Mouse (Mus musculus) embryonic facial prominence, embryonic 12.5 days (tissue): ENCODE data around the gene Hmgb2. TPM values are rescaled to one million over a fixed set of nuclear protein-coding genes. Genes with fewer than 3 reads are reported as not detected.
"Not testable (repeated sequence)": the region's sequence is repeated elsewhere in the genome, so short reads cannot be mapped to it uniquely, and the experiment has no call there.

ENCODE experiments used
- ATAC-seq: fragments of 200-750 bp; cut with Nextera tagmentation; 2 replicates; pipeline ENCODE4 v1.8.0; 2017; ENCODE audit not compliant: insufficient number of reproducible peaks, insufficient read depth, low FRiP score, low TSS enrichment
- H3K27ac ChIP-seq: fragments of 300-500 bp; sonication (generic); 2 replicates; pipeline ENCODE4 v1.5.1; 2016; ENCODE audit warnings: mild to moderate bottlenecking
- H3K27me3 ChIP-seq: fragments of 300-500 bp; sonication (generic); 2 replicates; pipeline ENCODE4 v1.6.1; 2016; ENCODE audit warnings: mild to moderate bottlenecking, moderate library complexity
- H3K36me3 ChIP-seq: fragments of 300-500 bp; sonication (generic); 2 replicates; pipeline ENCODE4 v1.6.1; 2016; ENCODE audit warnings: mild to moderate bottlenecking
- H3K4me1 ChIP-seq: fragments of 300-500 bp; sonication (generic); 2 replicates; pipeline ENCODE4 v1.6.1; 2016
- H3K4me2 ChIP-seq: fragments of 300-500 bp; sonication (generic); replicated peaks from 2 replicates; pipeline ENCODE4 v1.6.1; 2016; ENCODE audit warnings: mild to moderate bottlenecking, moderate library complexity
- H3K4me3 ChIP-seq: fragments of 300-500 bp; sonication (generic); 2 replicates; pipeline ENCODE4 v1.5.1; 2016; ENCODE audit warnings: mild to moderate bottlenecking
- H3K9ac ChIP-seq: fragments of 300-500 bp; sonication (generic); 2 replicates; pipeline ENCODE4 v1.6.1; 2016; ENCODE audit warnings: mild to moderate bottlenecking, moderate library complexity
- H3K9me3 ChIP-seq: fragments of 300-500 bp; sonication (generic); 2 replicates; pipeline ENCODE4 v1.6.1; 2016; ENCODE audit warnings: mild to moderate bottlenecking, moderate library complexity
- WGBS: fragments of 180-500 bp; shearing (Covaris S2); methylation state at CpG from one replicate; pipeline ENCODE4 v1.1.7; 2016; 5-methylcytosine and 5-hydroxymethylcytosine counted together
- polyA plus RNA-seq: library from polyadenylated mRNA; unstranded; fragments of >200 nt; fragmentation: Nextera tagmentation; extraction: Ambion mirVana; gene quantifications from 2 replicates; pipeline ENCODE4 v1.2.1, GENCODE M21; 2016

Gene Hmgb2
- polyA plus RNA-seq, 1 experiment from 2014 or later: 455 TPM

GRCm38 (mm10) chr8:57512141-57513056, 692 bp downstream of the Hmgb2 start:
- peak; percentile 35; the same call in 1 of the 2 replicates for ATAC-seq
- under 1% methylated on average over 55 of the region's 96 CpGs for WGBS
- peaks cover 8% of the 10 kb centered on the region; the same call in 1 of the 2 replicates for H3K36me3 ChIP-seq

GRCm38 (mm10) chr8:57513178-57513661, 1.5 kb downstream of the Hmgb2 start:
- H3K27ac ChIP-seq: peak overlapping the region; percentile 100; the same call in 1 of the 2 replicates
- H3K27me3 ChIP-seq, H3K36me3 ChIP-seq, ATAC-seq, H3K9me3 ChIP-seq, H3K4me1 ChIP-seq: not testable (repeated sequence)
- H3K4me2 ChIP-seq: peak overlapping the region; percentile 61
- H3K4me3 ChIP-seq: peak overlapping the region; percentile 83
- peak overlapping the region; percentile 98 for H3K9ac ChIP-seq
- WGBS: 15% methylated on average over 10 of the region's 10 CpGs

More at GRCm38 (mm10) chr8:57512141-57513056, 692 bp downstream of the Hmgb2 start:
- Histone ChIP-seq H3K27ac (peak overlapping the region; percentile 100), H3K4me3 (peak overlapping the region; percentile 83), H3K4me2 (peak overlapping the region; percentile 61), H3K9me3 (no peaks in the 10 kb centered on the region), H3K27me3 (no peaks in the 10 kb centered on the region), H3K4me1 (peaks cover 5% of the 10 kb centered on the region; the same call in 1 of the 2 replicates), H3K9ac (peak overlapping the region; percentile 98)

DNA sequence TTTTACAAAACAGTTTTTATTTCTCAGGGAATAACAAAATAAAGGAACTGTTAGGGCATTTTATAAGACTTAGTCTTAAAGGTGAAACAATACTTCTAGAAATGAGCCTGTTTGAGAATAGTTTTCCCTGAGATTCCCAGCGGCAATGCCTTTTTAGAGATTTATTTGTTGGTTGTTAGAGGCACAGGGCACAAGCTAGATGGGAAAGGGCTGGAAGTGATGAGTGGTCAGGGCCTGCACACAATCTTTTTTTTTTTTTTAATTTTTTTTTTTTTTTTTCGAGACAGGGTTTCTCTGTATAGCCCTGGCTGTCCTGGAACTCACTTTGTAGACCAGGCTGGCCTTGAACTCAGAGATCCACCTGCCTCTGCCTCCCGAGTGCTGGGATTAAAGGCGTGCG, 5.0 kb downstream of the Hmgb2 start:
- peaks cover 12% of the 10 kb centered on the region; the same call in 1 of the 2 replicates for H3K36me3 ChIP-seq
- WGBS: 85% methylated on average over 5 of the region's 5 CpGs
- not testable (repeated sequence) for H3K9ac ChIP-seq, H3K27ac ChIP-seq, H3K4me2 ChIP-seq, H3K4me3 ChIP-seq, H3K4me1 ChIP-seq, ATAC-seq, H3K27me3 ChIP-seq, H3K9me3 ChIP-seq

- no peaks in the 10 kb centered on the region for H3K9me3 ChIP-seq
- H3K27ac ChIP-seq: no peak overlapping the region
- no peak overlapping the region for H3K4me2 ChIP-seq
- ATAC-seq: no peak
- 88% methylated on average over 3 of the region's 3 CpGs for WGBS
- H3K27me3 ChIP-seq: no peaks in the 10 kb centered on the region
- peaks cover 12% of the 10 kb centered on the region; the same call in 1 of the 2 replicates for H3K36me3 ChIP-seq
- H3K4me1 ChIP-seq: peaks cover 5% of the 10 kb centered on the region; the same call in 1 of the 2 replicates
- H3K9ac ChIP-seq: no peak overlapping the region
- H3K4me3 ChIP-seq: no peak overlapping the region
Measured at GRCm38 (mm10) chr8:57517723-57518122, 6.0 kb downstream of the Hmgb2 start.

DNA sequence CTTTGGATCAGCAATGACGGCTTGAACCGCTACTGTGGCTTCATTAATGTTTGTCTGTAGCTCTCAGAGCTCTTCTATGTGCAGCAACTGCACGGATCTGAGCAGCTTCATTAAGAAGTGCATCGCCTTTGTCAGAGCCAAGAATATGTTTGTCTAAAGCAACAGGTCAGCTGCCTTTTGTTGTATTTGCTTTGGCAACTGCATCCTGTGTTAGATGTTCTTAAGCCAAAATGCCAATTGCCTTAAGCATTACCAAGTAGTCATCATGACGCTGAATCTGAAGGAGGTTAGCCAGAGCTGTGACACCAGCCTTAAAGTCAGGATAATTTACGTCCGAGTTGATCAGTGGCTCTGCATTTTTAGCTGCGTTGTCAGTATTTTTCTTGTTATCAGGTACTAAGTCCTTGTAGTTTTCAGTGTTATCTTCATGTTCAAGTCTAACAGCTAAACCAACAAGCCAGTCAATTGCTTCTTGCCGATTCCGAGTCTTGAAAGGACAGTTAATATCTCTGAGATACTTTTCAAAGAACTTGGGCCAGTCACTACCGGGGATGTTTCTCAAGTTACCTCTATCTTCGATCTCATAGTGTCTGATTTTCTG, 8.6 kb downstream of the Hmgb2 start:
- H3K27ac ChIP-seq: no peak overlapping the region
- 89% methylated on average over 12 of the region's 12 CpGs for WGBS
- H3K36me3 ChIP-seq: peaks cover 12% of the 10 kb centered on the region; the same call in 1 of the 2 replicates
- no peak overlapping the region for H3K4me2 ChIP-seq
- no peak overlapping the region for H3K9ac ChIP-seq
- H3K27me3 ChIP-seq: no peaks in the 10 kb centered on the region
- ATAC-seq: no peak
- H3K4me1 ChIP-seq: no peaks in the 10 kb centered on the region
- H3K9me3 ChIP-seq: no peaks in the 10 kb centered on the region
- H3K4me3 ChIP-seq: no peak overlapping the region

- Histone ChIP-seq H3K4me2 (no peak overlapping the region), H3K27ac (no peak overlapping the region), H3K4me1 (no peaks in the 10 kb centered on the region), H3K27me3 (no peaks in the 10 kb centered on the region), H3K4me3 (no peak overlapping the region), H3K36me3 (0 out of 2 replicates have a peak, but pooled peaks cover 6% of the 10 kb centered on the region), H3K9ac (no peak overlapping the region), H3K9me3 (no peaks in the 10 kb centered on the region)
- no peak for ATAC-seq
- WGBS: 91% methylated on average over 1 of the region's 1 CpGs
Measured at GRCm38 (mm10) chr8:57528036-57528435, 16.3 kb downstream of the Hmgb2 start.

- H3K9ac ChIP-seq: no peak overlapping the region
- no peaks in the 10 kb centered on the region for H3K27me3 ChIP-seq
- H3K4me2 ChIP-seq: no peak overlapping the region
- no peak for ATAC-seq
- no peaks in the 10 kb centered on the region for H3K9me3 ChIP-seq
- no peak overlapping the region for H3K27ac ChIP-seq
- WGBS: 91% methylated on average over 13 of the region's 13 CpGs
- H3K4me3 ChIP-seq: no peak overlapping the region
- no peaks in the 10 kb centered on the region for H3K4me1 ChIP-seq
- H3K36me3 ChIP-seq: peaks cover 10% of the 10 kb centered on the region; the same call in 1 of the 2 replicates
Measured at GRCm38 (mm10) chr8:57530238-57530637, 18.5 kb downstream of the Hmgb2 start.

DNA sequence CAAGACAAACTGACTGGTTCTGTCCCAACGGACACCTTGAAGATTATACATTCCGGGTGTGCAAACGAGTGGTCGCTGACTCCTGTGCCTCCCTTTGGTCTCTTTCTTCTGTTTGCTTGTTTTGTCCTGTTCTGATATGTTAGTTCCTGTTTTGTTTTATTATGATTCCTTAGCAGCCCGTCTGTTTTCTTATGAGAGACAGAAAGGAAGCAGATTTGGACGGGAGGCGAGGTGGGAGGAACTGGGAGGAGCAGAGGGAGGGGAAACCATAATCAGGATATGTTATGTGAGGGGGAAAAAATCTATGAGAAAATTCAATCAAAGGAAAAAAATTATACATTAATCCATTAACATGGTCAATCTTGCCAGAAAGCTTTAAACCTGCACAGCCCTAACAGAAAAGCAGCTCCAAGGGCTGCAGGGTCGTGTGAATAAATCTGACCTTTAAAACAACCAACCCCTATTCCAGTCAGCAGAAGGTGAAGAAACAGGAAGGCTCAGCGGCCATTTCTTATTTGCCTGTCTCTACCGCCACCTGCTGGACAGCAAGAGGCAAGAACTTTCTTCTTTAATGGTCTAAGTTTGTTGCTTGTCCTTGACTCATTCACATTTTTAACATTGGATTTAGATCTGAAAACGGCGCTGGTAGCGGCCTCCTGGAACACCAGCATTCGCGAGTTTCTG, 19.1 kb downstream of the Hmgb2 start:
- H3K9me3 ChIP-seq: no peaks in the 10 kb centered on the region
- no peak overlapping the region for H3K4me3 ChIP-seq
- H3K4me1 ChIP-seq: no peaks in the 10 kb centered on the region
- H3K9ac ChIP-seq: no peak overlapping the region
- peaks cover 15% of the 10 kb centered on the region for H3K36me3 ChIP-seq
- no peak overlapping the region for H3K27ac ChIP-seq
- no peak for ATAC-seq
- WGBS: 31% methylated on average over 15 of the region's 15 CpGs
- H3K27me3 ChIP-seq: no peaks in the 10 kb centered on the region
- H3K4me2 ChIP-seq: no peak overlapping the region

DNA sequence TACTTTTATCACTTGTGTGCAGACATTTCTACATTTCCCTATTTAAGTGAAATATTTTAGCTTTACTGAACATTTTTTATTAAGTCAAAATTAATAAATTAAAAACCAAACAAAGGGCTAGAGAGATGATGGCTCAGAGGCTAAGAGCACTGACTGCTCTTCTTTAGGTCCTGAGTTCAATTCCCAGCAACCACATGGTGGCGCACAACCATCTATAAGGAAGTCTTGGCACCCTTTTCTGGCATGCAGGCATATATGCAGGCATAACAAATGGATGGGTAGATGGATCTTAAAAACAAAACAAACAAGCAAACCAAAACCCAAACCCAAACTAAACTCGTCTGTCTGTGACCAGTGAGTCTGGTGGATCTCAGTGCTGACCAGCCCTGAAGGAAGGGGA, 20.5 kb downstream of the Hmgb2 start:
- no peak overlapping the region for H3K9ac ChIP-seq
- H3K27me3 ChIP-seq: no peaks in the 10 kb centered on the region
- no peak overlapping the region for H3K4me3 ChIP-seq
- no peak overlapping the region for H3K27ac ChIP-seq
- WGBS: 54% methylated on average over 2 of the region's 2 CpGs
- H3K9me3 ChIP-seq: no peaks in the 10 kb centered on the region
- H3K4me1 ChIP-seq: no peaks in the 10 kb centered on the region
- H3K4me2 ChIP-seq: no peak overlapping the region
- no peak for ATAC-seq
- peaks cover 20% of the 10 kb centered on the region for H3K36me3 ChIP-seq

DNA sequence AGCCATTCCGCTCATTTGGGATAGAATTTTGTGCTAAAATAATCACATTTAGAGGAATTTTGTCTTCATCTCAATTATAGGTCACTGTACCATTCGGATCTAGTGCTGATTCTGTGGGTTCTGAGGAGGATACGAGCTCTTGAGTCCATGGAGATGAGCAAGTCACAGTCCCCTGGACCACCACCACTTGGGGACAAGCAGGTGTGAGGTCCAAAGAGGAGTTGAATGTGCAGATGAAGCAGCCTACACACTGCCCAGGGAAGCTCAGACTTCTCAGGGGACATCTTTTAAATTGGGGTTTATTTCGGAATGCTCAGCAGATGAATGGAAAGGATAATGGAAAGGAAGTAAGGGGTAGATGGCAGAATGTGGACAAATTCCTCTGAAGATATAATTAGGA, 21.4 kb downstream of the Hmgb2 start:
- H3K9ac ChIP-seq: no peak overlapping the region
- ATAC-seq: no peak
- no peak overlapping the region for H3K4me3 ChIP-seq
- peaks cover 17% of the 10 kb centered on the region for H3K36me3 ChIP-seq
- H3K4me1 ChIP-seq: no peaks in the 10 kb centered on the region
- no peaks in the 10 kb centered on the region for H3K9me3 ChIP-seq
- 88% methylated on average over 4 of the region's 4 CpGs for WGBS
- no peaks in the 10 kb centered on the region for H3K27me3 ChIP-seq
- no peak overlapping the region for H3K27ac ChIP-seq
- H3K4me2 ChIP-seq: no peak overlapping the region

DNA sequence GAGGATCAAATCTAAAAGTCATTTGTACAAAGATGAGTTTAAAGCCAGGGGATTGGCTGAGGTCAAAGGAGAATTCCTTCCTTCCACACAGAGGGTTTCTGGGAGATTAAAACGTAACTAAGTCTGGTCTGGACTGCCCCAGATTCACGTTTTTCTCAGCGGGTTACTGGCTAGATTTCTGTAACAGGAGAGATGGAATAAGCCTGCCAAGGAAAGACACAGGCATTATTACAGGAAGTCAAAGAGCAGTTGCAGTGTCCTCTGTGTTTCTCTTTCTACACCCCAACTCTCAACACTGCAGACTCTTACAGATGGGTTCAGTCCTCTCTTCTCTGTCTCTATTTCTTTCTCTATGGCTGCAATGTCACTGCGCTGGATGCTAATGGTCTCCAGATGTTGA, 22.8 kb downstream of the Hmgb2 start:
- ATAC-seq: no peak
- H3K36me3 ChIP-seq: peaks cover 16% of the 10 kb centered on the region
- H3K9me3 ChIP-seq: no peaks in the 10 kb centered on the region
- 41% methylated on average over 4 of the region's 4 CpGs for WGBS
- H3K27ac ChIP-seq: no peak overlapping the region
- no peak overlapping the region for H3K4me2 ChIP-seq
- no peak overlapping the region for H3K4me3 ChIP-seq
- H3K9ac ChIP-seq: no peak overlapping the region
- H3K4me1 ChIP-seq: no peaks in the 10 kb centered on the region
- no peaks in the 10 kb centered on the region for H3K27me3 ChIP-seq
